Mouse (Mus musculus): ENCODE measurements around the gene Gja10.

DNA sequence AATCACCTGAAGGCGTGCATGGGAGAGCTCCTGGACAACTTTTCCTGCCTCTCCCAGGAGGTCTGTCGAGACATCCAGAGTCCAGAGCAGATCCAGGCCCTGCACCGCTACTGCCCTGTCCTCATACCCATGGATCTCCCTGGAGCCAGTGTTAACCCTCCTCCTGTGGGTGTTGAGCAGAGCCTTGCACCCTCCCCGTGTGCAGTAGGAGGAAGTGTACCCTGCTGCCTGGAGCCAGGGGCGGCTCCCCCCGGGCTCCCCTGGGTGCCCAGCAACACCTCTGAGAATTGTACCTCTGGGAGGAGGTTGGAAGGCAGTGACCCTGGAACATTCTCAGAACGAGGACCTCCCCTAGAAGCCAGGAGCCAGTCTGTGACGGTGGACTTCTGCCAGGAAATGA, 22.7 kb downstream of the Gja10 start:
- TF ChIP-seq CTCF (IDR thresholded peaks at IDR 0.05; ENCODE audit: control insufficient read depth, insufficient read depth, insufficient read length) (no peak), MAX (IDR thresholded peaks at IDR 0.05) (no peak), CEBPB (IDR thresholded peaks at IDR 0.05; ENCODE audit: low read depth) (no peak), MYOD1 (IDR thresholded peaks at IDR 0.05; ENCODE audit: control insufficient read depth, insufficient read length, low read depth) (no peak), USF1 (IDR thresholded peaks at IDR 0.05; ENCODE audit: low read depth) (no peak), MYOG (IDR thresholded peaks at IDR 0.05; ENCODE audit: control insufficient read depth, extremely low read depth, insufficient read length) (no peak), FOSL1 (IDR thresholded peaks at IDR 0.05; ENCODE audit: insufficient read depth, low read length, poor library complexity, severe bottlenecking) (no peak)

Measured in C2C12 (cell line).